Mouse (Mus musculus) bone marrow macrophage, adult 2 months (primary cell): ENCODE data around the gene Pacrg. TPM values are rescaled to one million over a fixed set of nuclear protein-coding genes. Genes with fewer than 3 reads are reported as not detected.

Experiments
- H3K27ac ChIP-seq: 2 replicates; pipeline ENCODE4 v1.5.1; 2012; ENCODE audit warnings: low read depth, low read length; ENCODE audit not compliant: insufficient read depth
- H3K4me1 ChIP-seq: 2 replicates; pipeline ENCODE4 v1.6.1; 2012; ENCODE audit warnings: low read length; ENCODE audit not compliant: control insufficient read depth, insufficient read depth
- H3K4me3 ChIP-seq: 2 replicates; pipeline ENCODE4 v1.5.1; 2012; ENCODE audit warnings: mild to moderate bottlenecking, low read length, moderate library complexity; ENCODE audit not compliant: insufficient read depth
- CTCF ChIP-seq: IDR thresholded peaks from 2 replicates; pipeline ENCODE4 v1.5.1; 2012; ENCODE audit warnings: low read depth, mild to moderate bottlenecking, low read length, moderate library complexity
- POLR2A ChIP-seq: IDR thresholded peaks from 2 replicates; pipeline ENCODE4 v1.6.1; 2012; ENCODE audit warnings: mild to moderate bottlenecking, low read depth, low read length, borderline replicate concordance
- polyA plus RNA-seq: library from polyadenylated mRNA; stranded (reverse); fragments of >200 nt; gene quantifications from 2 replicates; pipeline ENCODE4 v1.2.4, GENCODE M21; 2012; ENCODE audit not compliant: missing spikeins, insufficient read depth, insufficient read length

Gene Pacrg
- polyA plus RNA-seq, 1 experiment, result 3.2 TPM

GRCm38 (mm10) chr17:10698041-10698440 lies 142.1 kb downstream of the Pacrg start:
- no peak for TF ChIP-seq POLR2A
- no peak for TF ChIP-seq CTCF
- Histone ChIP-seq H3K4me1 (peaks cover 10% of the 10 kb centered on the region), H3K27ac (no peak overlapping the region), H3K4me3 (no peak overlapping the region)

GRCm38 (mm10) chr17:10695421-10695820 lies 144.7 kb downstream of the Pacrg start:
- no peak overlapping the region for H3K4me3 ChIP-seq
- H3K27ac ChIP-seq, result no peak overlapping the region
- no peaks in the 10 kb centered on the region for H3K4me1 ChIP-seq
- no peak for TF ChIP-seq CTCF
- no peak for TF ChIP-seq POLR2A

DNA sequence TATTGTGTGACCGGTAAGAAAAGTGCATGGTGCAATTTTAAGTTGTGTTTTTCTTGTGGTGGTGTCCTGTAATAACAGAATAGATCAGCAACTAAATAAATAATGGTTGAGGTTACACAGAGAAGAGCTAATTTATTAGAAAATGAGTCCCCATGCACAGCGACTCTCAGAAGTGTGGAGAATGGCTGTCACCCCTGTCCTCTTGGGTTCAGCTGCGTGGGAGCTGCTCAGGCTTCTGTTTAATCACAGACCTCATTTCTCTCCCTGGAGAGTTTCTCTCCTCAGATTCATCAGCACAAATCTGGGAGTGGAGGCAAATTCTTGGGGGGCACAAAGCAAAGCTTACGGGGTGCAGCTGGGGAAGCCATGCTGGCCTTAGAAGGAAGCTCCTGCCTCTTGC lies 163.0 kb downstream of the Pacrg start:
- TF ChIP-seq POLR2A (no peak), CTCF (no peak)
- H3K27ac ChIP-seq, result no peak overlapping the region
- no peak overlapping the region for H3K4me3 ChIP-seq
- peaks cover 2% of the 10 kb centered on the region for H3K4me1 ChIP-seq

DNA sequence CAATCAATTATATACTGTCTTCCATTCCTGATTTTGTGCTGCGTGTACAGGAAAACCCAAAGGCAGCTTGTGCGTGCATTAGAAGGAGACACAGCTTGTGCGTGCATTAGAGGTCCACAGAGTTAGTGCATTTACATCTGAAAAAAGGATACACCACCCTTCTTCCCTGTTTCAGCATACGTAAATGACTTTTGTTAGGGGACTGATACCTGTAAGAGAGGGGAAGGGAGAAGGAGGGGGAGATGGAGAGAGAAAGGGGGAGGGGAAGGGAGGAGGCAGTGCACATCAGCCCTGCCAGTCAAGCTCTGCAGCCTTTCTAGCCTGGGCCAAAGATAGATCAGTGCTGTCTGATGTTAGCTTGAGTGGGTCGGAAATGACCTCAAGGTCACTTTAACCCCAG lies 164.6 kb downstream of the Pacrg start:
- TF ChIP-seq CTCF (no peak), POLR2A (no peak)
- no peak overlapping the region for H3K27ac ChIP-seq
- H3K4me3 ChIP-seq, result no peak overlapping the region
- H3K4me1 ChIP-seq, result peaks cover 2% of the 10 kb centered on the region

GRCm38 (mm10) chr17:10675048-10675447 lies 165.1 kb downstream of the Pacrg start:
- Histone ChIP-seq H3K4me3 (no peak overlapping the region), H3K27ac (no peak overlapping the region), H3K4me1 (peaks cover 2% of the 10 kb centered on the region)
- TF ChIP-seq POLR2A (no peak), CTCF (no peak)

- H3K4me1 ChIP-seq, result peaks cover 4% of the 10 kb centered on the region; the same call in 1 of the 2 replicates
- H3K4me3 ChIP-seq, result no peak overlapping the region
- TF ChIP-seq CTCF (no peak), POLR2A (no peak)
- H3K27ac ChIP-seq, result no peak overlapping the region
Measured at GRCm38 (mm10) chr17:10661294-10661693, 178.8 kb downstream of the Pacrg start.

- TF ChIP-seq CTCF (no peak), POLR2A (no peak)
- no peak overlapping the region for H3K27ac ChIP-seq
- H3K4me3 ChIP-seq, result no peak overlapping the region
- H3K4me1 ChIP-seq, result no peaks in the 10 kb centered on the region
Measured at GRCm38 (mm10) chr17:10643604-10644003, 196.5 kb downstream of the Pacrg start.

- Histone ChIP-seq H3K4me3 (no peak overlapping the region), H3K4me1 (no peaks in the 10 kb centered on the region), H3K27ac (no peak overlapping the region)
- TF ChIP-seq POLR2A (no peak), CTCF (no peak)
Measured at GRCm38 (mm10) chr17:10639816-10640215, 200.3 kb downstream of the Pacrg start.

DNA sequence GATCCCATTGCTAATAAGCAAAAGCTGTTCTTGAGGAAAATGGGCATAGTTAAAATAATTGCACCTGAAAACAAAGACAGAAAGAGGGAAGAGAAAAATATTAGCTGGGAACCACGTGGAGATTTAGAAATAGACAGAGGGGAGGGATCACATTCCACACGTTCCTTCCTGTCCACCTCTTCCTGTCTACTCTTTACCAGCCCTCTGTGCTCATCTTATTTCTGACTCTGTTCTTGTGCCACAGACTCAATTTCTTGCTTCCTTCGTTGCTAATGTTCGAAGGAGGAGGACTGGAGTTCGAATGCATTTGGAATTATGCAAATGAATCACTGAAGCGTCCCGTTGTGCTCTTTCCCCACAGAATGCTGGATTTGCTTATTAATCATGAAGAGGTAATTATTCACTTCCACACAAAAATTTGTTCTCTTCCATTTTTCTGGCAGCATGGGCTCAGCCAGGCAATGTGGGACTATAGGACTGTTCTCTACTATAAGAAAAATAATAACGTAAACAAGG lies 204.1 kb downstream of the Pacrg start:
- no peak for TF ChIP-seq POLR2A
- TF ChIP-seq CTCF, result no peak
- Histone ChIP-seq H3K27ac (no peak overlapping the region), H3K4me3 (no peak overlapping the region), H3K4me1 (no peaks in the 10 kb centered on the region)

DNA sequence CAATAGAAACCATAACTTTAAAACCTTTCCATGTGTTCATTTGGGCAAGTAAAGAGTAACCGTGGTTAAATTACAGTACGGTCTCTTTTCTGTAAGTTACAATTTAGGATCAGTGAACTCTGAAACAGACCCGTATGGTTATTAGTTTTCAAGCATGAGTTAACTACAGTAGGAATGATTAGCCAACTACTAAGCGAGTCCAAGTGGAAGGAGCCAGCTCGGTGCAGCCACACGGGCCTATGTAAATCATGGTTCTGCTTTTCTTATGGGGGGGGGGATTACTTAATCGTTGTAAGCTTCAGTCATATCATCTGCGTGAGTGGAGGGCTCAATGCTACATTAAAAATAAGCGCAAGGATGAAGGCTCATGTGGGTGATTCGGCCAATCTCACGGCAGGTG lies 204.6 kb downstream of the Pacrg start:
- TF ChIP-seq CTCF, result no peak
- TF ChIP-seq POLR2A, result no peak
- Histone ChIP-seq H3K27ac (no peak overlapping the region), H3K4me1 (no peaks in the 10 kb centered on the region), H3K4me3 (no peak overlapping the region)

DNA sequence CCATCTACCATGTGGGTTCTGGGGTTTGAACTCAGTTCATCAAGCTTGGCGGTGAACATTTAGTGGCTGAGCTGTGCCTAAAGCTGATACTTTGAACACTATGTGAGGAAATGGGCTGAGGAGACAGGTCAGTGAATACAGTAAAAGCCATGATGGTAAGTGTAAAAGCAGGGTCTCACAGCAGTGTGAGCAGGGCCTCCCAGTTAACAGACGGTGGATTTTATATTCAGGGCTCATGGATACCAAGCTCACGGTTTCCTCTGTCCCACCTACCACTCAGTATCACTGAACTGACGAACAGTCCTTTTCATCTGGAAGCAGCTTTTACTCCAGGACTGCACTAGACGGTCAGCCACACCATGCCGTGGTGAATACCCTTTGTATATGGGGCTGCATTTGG lies 205.1 kb downstream of the Pacrg start:
- H3K27ac ChIP-seq, result no peak overlapping the region
- TF ChIP-seq CTCF (no peak), POLR2A (no peak)
- H3K4me1 ChIP-seq, result no peaks in the 10 kb centered on the region
- H3K4me3 ChIP-seq, result no peak overlapping the region
